Mouse (Mus musculus): ENCODE measurements around the gene Frs3.

DNA sequence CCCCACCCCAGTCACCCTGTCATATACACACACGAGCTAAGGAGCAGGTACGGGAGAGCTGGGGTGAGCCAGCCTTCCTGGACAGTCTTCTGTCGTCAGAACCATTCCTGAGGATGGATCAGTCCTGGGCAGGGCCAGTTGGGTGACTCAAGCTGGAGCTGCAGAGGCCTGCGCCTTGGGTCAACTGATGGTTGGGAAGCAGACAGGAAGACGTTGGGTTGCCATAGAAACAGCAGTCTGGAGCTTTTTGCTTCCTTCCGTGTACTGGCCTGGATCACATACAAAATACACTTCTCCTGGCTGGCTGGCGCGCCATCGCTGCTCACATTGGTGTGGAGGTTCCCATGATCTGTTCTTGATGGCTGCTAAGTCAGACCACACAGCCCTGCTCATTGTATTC lies 13.0 kb downstream of the Frs3 start:
- no peak for TF ChIP-seq CTCF (IDR thresholded peaks at IDR 0.05; ENCODE audit: control insufficient read depth, insufficient read depth, insufficient read length)
- TF ChIP-seq USF1 (IDR thresholded peaks at IDR 0.05; ENCODE audit: low read depth): no peak
- TF ChIP-seq MAX (IDR thresholded peaks at IDR 0.05): no peak
- TF ChIP-seq MYOG (IDR thresholded peaks at IDR 0.05; ENCODE audit: control insufficient read depth, extremely low read depth, insufficient read length): no peak
